Mouse (Mus musculus): ENCODE measurements at regions not wholly inside any gene's neighbourhood (a gene's known extent, or its start where the extent isn't known, plus 50 kb on each side); places are given as distances from the start of the nearest gene placed in this dataset.

DNA sequence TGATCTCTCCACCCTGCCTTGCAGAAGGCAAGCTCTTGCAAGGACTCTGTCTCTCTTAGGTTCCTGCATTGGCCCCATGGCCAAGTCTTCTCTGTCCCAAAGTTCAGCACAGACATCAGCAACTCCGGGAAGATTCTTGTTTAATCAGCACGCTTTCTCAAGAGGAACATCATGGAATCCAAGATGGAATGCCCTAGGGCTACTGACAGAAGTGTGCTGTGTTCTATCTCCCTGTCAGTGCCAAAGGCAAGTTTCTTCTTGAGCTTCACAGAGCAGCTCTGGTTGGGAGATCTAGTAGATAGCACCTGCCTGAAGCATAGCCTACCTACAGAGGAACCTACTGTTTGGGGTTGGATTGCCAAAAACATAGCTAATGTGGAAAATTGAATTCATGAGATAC, 189.9 kb downstream of the Gm19410 start:
- no peak overlapping the region for H3ac ChIP-seq (ENCODE audit: control insufficient read depth, insufficient read length, low read depth)

DNA sequence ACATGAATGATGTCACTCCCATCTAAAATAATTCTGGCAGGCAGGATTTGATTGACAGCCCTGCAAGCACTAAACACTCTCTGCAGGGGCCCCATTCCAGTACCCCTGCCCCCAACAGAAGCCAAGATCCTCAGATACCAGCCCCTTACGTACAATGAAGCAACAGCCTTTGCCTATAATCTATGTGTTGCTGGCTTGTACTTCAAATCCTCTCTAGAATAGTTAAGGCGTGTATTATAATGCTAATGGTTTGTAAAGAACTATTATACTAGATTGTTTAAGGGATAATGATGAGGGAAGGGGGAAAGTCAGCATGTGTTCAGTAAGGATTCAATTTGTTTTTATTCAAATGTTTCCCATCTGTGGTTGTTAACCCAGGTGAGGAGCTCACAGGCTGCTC, 190.7 kb downstream of the Gm19410 start:
- no peak overlapping the region for H3ac ChIP-seq (ENCODE audit: control insufficient read depth, insufficient read length, low read depth)
- H3K27me3 ChIP-seq (ENCODE audit: control insufficient read depth, insufficient read depth, insufficient read length): no peaks in the 10 kb centered on the region
- no peaks in the 10 kb centered on the region for H3K36me3 ChIP-seq (ENCODE audit: control insufficient read depth, insufficient read depth)
- H3K79me2 ChIP-seq (ENCODE audit: control insufficient read depth, insufficient read depth): no peaks in the 10 kb centered on the region
- no peaks in the 10 kb centered on the region for H3K79me3 ChIP-seq (ENCODE audit: low read depth)
- no peak overlapping the region for H3K4me3 ChIP-seq (ENCODE audit: insufficient read depth, poor library complexity, severe bottlenecking)
- no peak for TF ChIP-seq CTCF (IDR thresholded peaks at IDR 0.05; ENCODE audit: control insufficient read depth, insufficient read depth, insufficient read length)
- no peak for TF ChIP-seq USF1 (IDR thresholded peaks at IDR 0.05; ENCODE audit: low read depth)
- no peak for TF ChIP-seq CEBPB (IDR thresholded peaks at IDR 0.05; ENCODE audit: low read depth)
- TF ChIP-seq MYOG (IDR thresholded peaks at IDR 0.05; ENCODE audit: control insufficient read depth, extremely low read depth, insufficient read length): no peak
- TF ChIP-seq MAX (IDR thresholded peaks at IDR 0.05): no peak

More for the DNA sequence above, 189.9 kb downstream of the Gm19410 start:
- H3K79me2 ChIP-seq (ENCODE audit: control insufficient read depth, insufficient read depth): no peaks in the 10 kb centered on the region
- no peaks in the 10 kb centered on the region for H3K36me3 ChIP-seq (ENCODE audit: control insufficient read depth, insufficient read depth)
- H3K79me3 ChIP-seq (ENCODE audit: low read depth): no peaks in the 10 kb centered on the region
- H3K27me3 ChIP-seq (ENCODE audit: control insufficient read depth, insufficient read depth, insufficient read length): no peaks in the 10 kb centered on the region
- TF ChIP-seq CEBPB (IDR thresholded peaks at IDR 0.05; ENCODE audit: low read depth) (no peak), FOSL1 (IDR thresholded peaks at IDR 0.05; ENCODE audit: insufficient read depth, low read length, poor library complexity, severe bottlenecking) (no peak), CTCF (IDR thresholded peaks at IDR 0.05; ENCODE audit: control insufficient read depth, insufficient read depth, insufficient read length) (no peak)
- no peak overlapping the region for H3K4me3 ChIP-seq (ENCODE audit: insufficient read depth, poor library complexity, severe bottlenecking)

GRCm38 (mm10) chr8:35959201-35959600, 193.6 kb downstream of the Gm19410 start:
- Histone ChIP-seq H3ac (ENCODE audit: control insufficient read depth, insufficient read length, low read depth) (no peak overlapping the region), H3K27me3 (ENCODE audit: control insufficient read depth, insufficient read depth, insufficient read length) (no peaks in the 10 kb centered on the region), H3K4me3 (ENCODE audit: insufficient read depth, poor library complexity, severe bottlenecking) (no peak overlapping the region), H3K79me2 (ENCODE audit: control insufficient read depth, insufficient read depth) (no peaks in the 10 kb centered on the region), H3K36me3 (ENCODE audit: control insufficient read depth, insufficient read depth) (no peaks in the 10 kb centered on the region), H3K79me3 (ENCODE audit: low read depth) (no peaks in the 10 kb centered on the region)
- TF ChIP-seq USF1 (IDR thresholded peaks at IDR 0.05; ENCODE audit: low read depth) (no peak), MYOD1 (IDR thresholded peaks at IDR 0.05; ENCODE audit: control insufficient read depth, insufficient read length, low read depth) (no peak), CEBPB (IDR thresholded peaks at IDR 0.05; ENCODE audit: low read depth) (no peak), FOSL1 (IDR thresholded peaks at IDR 0.05; ENCODE audit: insufficient read depth, low read length, poor library complexity, severe bottlenecking) (no peak), CTCF (IDR thresholded peaks at IDR 0.05; ENCODE audit: control insufficient read depth, insufficient read depth, insufficient read length) (no peak), MAX (IDR thresholded peaks at IDR 0.05) (no peak), MYOG (IDR thresholded peaks at IDR 0.05; ENCODE audit: control insufficient read depth, extremely low read depth, insufficient read length) (no peak)

GRCm38 (mm10) chr8:35960867-35961614, 195.5 kb downstream of the Gm19410 start:
- TF ChIP-seq CEBPB (IDR thresholded peaks at IDR 0.05; ENCODE audit: low read depth) (no peak), MAX (IDR thresholded peaks at IDR 0.05) (no peak), MYOD1 (IDR thresholded peaks at IDR 0.05; ENCODE audit: control insufficient read depth, insufficient read length, low read depth) (no peak), CTCF (IDR thresholded peaks at IDR 0.05; ENCODE audit: control insufficient read depth, insufficient read depth, insufficient read length) (no peak)
- H3K36me3 ChIP-seq (ENCODE audit: control insufficient read depth, insufficient read depth): no peaks in the 10 kb centered on the region
- H3K79me3 ChIP-seq (ENCODE audit: low read depth): no peaks in the 10 kb centered on the region
- no peak overlapping the region for H3ac ChIP-seq (ENCODE audit: control insufficient read depth, insufficient read length, low read depth)
- H3K4me3 ChIP-seq (ENCODE audit: insufficient read depth, poor library complexity, severe bottlenecking): no peak overlapping the region
- H3K27me3 ChIP-seq (ENCODE audit: control insufficient read depth, insufficient read depth, insufficient read length): no peaks in the 10 kb centered on the region
- no peaks in the 10 kb centered on the region for H3K79me2 ChIP-seq (ENCODE audit: control insufficient read depth, insufficient read depth)

DNA sequence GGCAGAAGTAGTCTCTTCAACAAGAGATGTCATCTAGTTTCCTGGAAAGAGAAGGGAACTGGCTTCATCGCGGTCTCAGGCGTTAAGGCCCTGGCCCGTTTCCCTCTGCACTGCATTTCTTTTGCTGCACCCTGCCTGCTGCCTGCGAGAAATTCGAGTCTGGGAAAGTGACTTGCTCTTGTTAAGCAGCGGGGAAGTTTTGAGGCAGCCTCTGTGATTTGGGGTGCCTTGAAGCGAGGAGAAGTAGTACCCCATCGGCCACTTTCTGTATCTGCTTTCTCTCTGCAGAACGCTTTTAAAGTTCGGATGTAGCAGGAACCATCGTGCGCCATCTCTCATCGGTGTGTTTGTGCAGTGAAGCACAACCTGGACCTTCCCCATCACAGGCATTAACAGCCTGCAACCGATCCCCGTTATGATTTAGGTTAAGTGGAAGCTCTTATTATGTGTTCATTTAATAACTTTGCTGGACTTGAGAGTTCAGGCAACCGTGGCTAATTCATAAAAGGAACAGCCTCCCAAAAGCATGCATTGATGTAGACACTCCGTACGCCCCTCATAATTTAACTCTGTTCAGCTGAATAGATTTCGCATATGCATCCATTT, 196.1 kb downstream of the Gm19410 start:
- Histone ChIP-seq H3ac (ENCODE audit: control insufficient read depth, insufficient read length, low read depth) (no peak overlapping the region), H3K79me3 (ENCODE audit: low read depth) (no peaks in the 10 kb centered on the region), H3K27me3 (ENCODE audit: control insufficient read depth, insufficient read depth, insufficient read length) (no peaks in the 10 kb centered on the region), H3K79me2 (ENCODE audit: control insufficient read depth, insufficient read depth) (no peaks in the 10 kb centered on the region), H3K4me3 (ENCODE audit: insufficient read depth, poor library complexity, severe bottlenecking) (no peak overlapping the region), H3K36me3 (ENCODE audit: control insufficient read depth, insufficient read depth) (no peaks in the 10 kb centered on the region)
- no peak for TF ChIP-seq MYOG (IDR thresholded peaks at IDR 0.05; ENCODE audit: control insufficient read depth, extremely low read depth, insufficient read length)
- TF ChIP-seq USF1 (IDR thresholded peaks at IDR 0.05; ENCODE audit: low read depth): no peak
- no peak for TF ChIP-seq MYOD1 (IDR thresholded peaks at IDR 0.05; ENCODE audit: control insufficient read depth, insufficient read length, low read depth)
- no peak for TF ChIP-seq MAX (IDR thresholded peaks at IDR 0.05)
- no peak for TF ChIP-seq FOSL1 (IDR thresholded peaks at IDR 0.05; ENCODE audit: insufficient read depth, low read length, poor library complexity, severe bottlenecking)
- TF ChIP-seq CEBPB (IDR thresholded peaks at IDR 0.05; ENCODE audit: low read depth): no peak
- TF ChIP-seq CTCF (IDR thresholded peaks at IDR 0.05; ENCODE audit: control insufficient read depth, insufficient read depth, insufficient read length): no peak

DNA sequence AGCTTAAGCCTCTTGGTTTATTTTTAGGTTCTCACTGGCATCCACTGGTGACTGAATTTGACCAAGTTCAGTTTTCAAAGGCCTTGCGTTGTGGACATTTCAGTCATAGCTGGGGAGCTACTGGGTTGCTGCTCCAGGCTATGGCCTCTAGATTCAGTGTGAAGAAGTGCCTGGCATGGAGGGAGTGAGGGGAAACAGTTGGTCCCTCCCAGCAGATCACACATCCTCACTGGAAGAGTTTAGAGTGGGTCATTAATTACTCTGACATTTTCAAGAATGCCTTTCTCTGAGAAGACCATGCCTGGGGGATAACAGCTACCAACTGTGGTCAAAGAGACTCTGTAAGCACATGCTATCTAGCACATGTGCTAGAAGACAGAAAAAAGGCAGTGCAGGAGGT, 199.3 kb downstream of the Gm19410 start:
- Histone ChIP-seq H3K27me3 (ENCODE audit: control insufficient read depth, insufficient read depth, insufficient read length) (no peaks in the 10 kb centered on the region), H3ac (ENCODE audit: control insufficient read depth, insufficient read length, low read depth) (no peak overlapping the region), H3K36me3 (ENCODE audit: control insufficient read depth, insufficient read depth) (no peaks in the 10 kb centered on the region), H3K79me3 (ENCODE audit: low read depth) (no peaks in the 10 kb centered on the region), H3K4me3 (ENCODE audit: insufficient read depth, poor library complexity, severe bottlenecking) (no peak overlapping the region), H3K79me2 (ENCODE audit: control insufficient read depth, insufficient read depth) (no peaks in the 10 kb centered on the region)
- TF ChIP-seq USF1 (IDR thresholded peaks at IDR 0.05; ENCODE audit: low read depth) (no peak), CTCF (IDR thresholded peaks at IDR 0.05; ENCODE audit: control insufficient read depth, insufficient read depth, insufficient read length) (no peak)
